Mouse (Mus musculus): ENCODE data around the gene Epha1. TPM values are rescaled to one million over a fixed set of nuclear protein-coding genes. Genes with fewer than 3 reads are reported as not detected.

Epha1 gene
- polyA plus RNA-seq, 1 experiment from 2014 or later: 0.25 TPM

- Histone ChIP-seq H3K27ac (ENCODE audit: low read depth, low read length) (no peak overlapping the region), H3K4me1 (ENCODE audit: control insufficient read depth, insufficient read depth, low read depth, low read length) (peaks cover 2% of the 10 kb centered on the region; the same call in 1 of the 2 replicates), H3K27me3 (replicated peaks; ENCODE audit: control insufficient read depth, insufficient read depth, low read length) (no peaks in the 10 kb centered on the region), H3K9ac (ENCODE audit: low read depth, low read length) (no peak overlapping the region), H3K4me2 (ENCODE audit: low read length) (no peak overlapping the region), H3K4me3 (ENCODE audit: low read length) (no peak overlapping the region), H3K9me3 (ENCODE audit: control insufficient read depth, low read length) (no peaks in the 10 kb centered on the region), H3K36me3 (ENCODE audit: control insufficient read depth, insufficient read depth, low read length) (peaks cover 5% of the 10 kb centered on the region)
- no peak for ATAC-seq
- WGBS: 93% methylated on average over 15 of the region's 15 CpGs
These were observed 8.5 kb downstream of the Epha1 start for GRCm38 (mm10) chr6:42364607-42365006.

- Histone ChIP-seq H3K4me1 (ENCODE audit: control insufficient read depth, insufficient read depth, low read depth, low read length) (peaks cover 2% of the 10 kb centered on the region; the same call in 1 of the 2 replicates), H3K9me3 (ENCODE audit: control insufficient read depth, low read length) (no peaks in the 10 kb centered on the region), H3K27ac (ENCODE audit: low read depth, low read length) (no peak overlapping the region), H3K4me2 (ENCODE audit: low read length) (no peak overlapping the region), H3K4me3 (ENCODE audit: low read length) (no peak overlapping the region), H3K27me3 (replicated peaks; ENCODE audit: control insufficient read depth, insufficient read depth, low read length) (no peaks in the 10 kb centered on the region), H3K9ac (ENCODE audit: low read depth, low read length) (no peak overlapping the region), H3K36me3 (ENCODE audit: control insufficient read depth, insufficient read depth, low read length) (peaks cover 8% of the 10 kb centered on the region)
- WGBS: 91% methylated on average over 4 of the region's 4 CpGs
- ATAC-seq: no peak
These were observed 9.0 kb downstream of the Epha1 start for GRCm38 (mm10) chr6:42364066-42364465.

GRCm38 (mm10) chr6:42362974-42363373, 10.1 kb downstream of the Epha1 start:
- peaks cover 13% of the 10 kb centered on the region for H3K36me3 ChIP-seq (ENCODE audit: control insufficient read depth, insufficient read depth, low read length)
- H3K4me3 ChIP-seq (ENCODE audit: low read length): no peak overlapping the region
- ATAC-seq: peak; percentile 24; the same call in 1 of the 2 replicates
- H3K4me1 ChIP-seq (ENCODE audit: control insufficient read depth, insufficient read depth, low read depth, low read length): peaks cover 2% of the 10 kb centered on the region; the same call in 1 of the 2 replicates
- 48% methylated on average over 3 of the region's 3 CpGs for WGBS
- no peak overlapping the region for H3K9ac ChIP-seq (ENCODE audit: low read depth, low read length)
- no peaks in the 10 kb centered on the region for H3K27me3 ChIP-seq (replicated peaks; ENCODE audit: control insufficient read depth, insufficient read depth, low read length)
- no peak overlapping the region for H3K4me2 ChIP-seq (ENCODE audit: low read length)
- H3K9me3 ChIP-seq (ENCODE audit: control insufficient read depth, low read length): no peaks in the 10 kb centered on the region
- H3K27ac ChIP-seq (ENCODE audit: low read depth, low read length): no peak overlapping the region

- H3K4me3 ChIP-seq (ENCODE audit: low read length): no peak overlapping the region
- peak; percentile 19; the same call in 1 of the 2 replicates for ATAC-seq
- H3K27ac ChIP-seq (ENCODE audit: low read depth, low read length): no peak overlapping the region
- peaks cover 13% of the 10 kb centered on the region for H3K36me3 ChIP-seq (ENCODE audit: control insufficient read depth, insufficient read depth, low read length)
- no peak overlapping the region for H3K9ac ChIP-seq (ENCODE audit: low read depth, low read length)
- WGBS: 88% methylated on average over 1 of the region's 1 CpGs
- no peaks in the 10 kb centered on the region for H3K9me3 ChIP-seq (ENCODE audit: control insufficient read depth, low read length)
- no peak overlapping the region for H3K4me2 ChIP-seq (ENCODE audit: low read length)
- H3K27me3 ChIP-seq (replicated peaks; ENCODE audit: control insufficient read depth, insufficient read depth, low read length): no peaks in the 10 kb centered on the region
- peaks cover 2% of the 10 kb centered on the region; the same call in 1 of the 2 replicates for H3K4me1 ChIP-seq (ENCODE audit: control insufficient read depth, insufficient read depth, low read depth, low read length)
These were observed 10.6 kb downstream of the Epha1 start for GRCm38 (mm10) chr6:42362497-42362896.

GRCm38 (mm10) chr6:42362074-42362473, 11.0 kb downstream of the Epha1 start:
- 58% methylated on average over 1 of the region's 1 CpGs for WGBS
- Histone ChIP-seq H3K27me3 (replicated peaks; ENCODE audit: control insufficient read depth, insufficient read depth, low read length) (no peaks in the 10 kb centered on the region), H3K36me3 (ENCODE audit: control insufficient read depth, insufficient read depth, low read length) (peaks cover 13% of the 10 kb centered on the region)

GRCm38 (mm10) chr6:42361041-42361895, 11.8 kb downstream of the Epha1 start:
- H3K9me3 ChIP-seq (ENCODE audit: control insufficient read depth, low read length): no peaks in the 10 kb centered on the region
- peaks cover 19% of the 10 kb centered on the region for H3K36me3 ChIP-seq (ENCODE audit: control insufficient read depth, insufficient read depth, low read length)
- no peak overlapping the region for H3K27ac ChIP-seq (ENCODE audit: low read depth, low read length)
- no peak for ATAC-seq
- peaks cover 2% of the 10 kb centered on the region; the same call in 1 of the 2 replicates for H3K4me1 ChIP-seq (ENCODE audit: control insufficient read depth, insufficient read depth, low read depth, low read length)
- WGBS: 94% methylated on average over 13 of the region's 13 CpGs
- H3K27me3 ChIP-seq (replicated peaks; ENCODE audit: control insufficient read depth, insufficient read depth, low read length): no peaks in the 10 kb centered on the region
- no peak overlapping the region for H3K4me3 ChIP-seq (ENCODE audit: low read length)
- H3K4me2 ChIP-seq (ENCODE audit: low read length): no peak overlapping the region
- no peak overlapping the region for H3K9ac ChIP-seq (ENCODE audit: low read depth, low read length)

More at GRCm38 (mm10) chr6:42362074-42362473, 11.0 kb downstream of the Epha1 start:
- H3K4me1 ChIP-seq (ENCODE audit: control insufficient read depth, insufficient read depth, low read depth, low read length): peaks cover 2% of the 10 kb centered on the region; the same call in 1 of the 2 replicates
- H3K27ac ChIP-seq (ENCODE audit: low read depth, low read length): no peak overlapping the region
- no peaks in the 10 kb centered on the region for H3K9me3 ChIP-seq (ENCODE audit: control insufficient read depth, low read length)
- ATAC-seq: no peak
- H3K4me3 ChIP-seq (ENCODE audit: low read length): no peak overlapping the region
- H3K4me2 ChIP-seq (ENCODE audit: low read length): no peak overlapping the region
- no peak overlapping the region for H3K9ac ChIP-seq (ENCODE audit: low read depth, low read length)

GRCm38 (mm10) chr6:42360231-42360840, 12.7 kb downstream of the Epha1 start:
- Histone ChIP-seq H3K36me3 (ENCODE audit: control insufficient read depth, insufficient read depth, low read length) (peaks cover 22% of the 10 kb centered on the region), H3K4me2 (ENCODE audit: low read length) (no peak overlapping the region), H3K27ac (ENCODE audit: low read depth, low read length) (no peak overlapping the region), H3K27me3 (replicated peaks; ENCODE audit: control insufficient read depth, insufficient read depth, low read length) (no peaks in the 10 kb centered on the region), H3K4me1 (ENCODE audit: control insufficient read depth, insufficient read depth, low read depth, low read length) (peaks cover 2% of the 10 kb centered on the region; the same call in 1 of the 2 replicates), H3K9me3 (ENCODE audit: control insufficient read depth, low read length) (no peaks in the 10 kb centered on the region), H3K4me3 (ENCODE audit: low read length) (no peak overlapping the region), H3K9ac (ENCODE audit: low read depth, low read length) (no peak overlapping the region)
- 88% methylated on average over 6 of the region's 6 CpGs for WGBS
- no peak for ATAC-seq

GRCm38 (mm10) chr6:42359364-42360147, 13.5 kb downstream of the Epha1 start:
- Histone ChIP-seq H3K4me3 (ENCODE audit: low read length) (no peak overlapping the region), H3K9me3 (ENCODE audit: control insufficient read depth, low read length) (no peaks in the 10 kb centered on the region), H3K27me3 (replicated peaks; ENCODE audit: control insufficient read depth, insufficient read depth, low read length) (no peaks in the 10 kb centered on the region), H3K4me2 (ENCODE audit: low read length) (no peak overlapping the region), H3K27ac (ENCODE audit: low read depth, low read length) (no peak overlapping the region), H3K36me3 (ENCODE audit: control insufficient read depth, insufficient read depth, low read length) (peaks cover 22% of the 10 kb centered on the region), H3K4me1 (ENCODE audit: control insufficient read depth, insufficient read depth, low read depth, low read length) (peaks cover 2% of the 10 kb centered on the region; the same call in 1 of the 2 replicates), H3K9ac (ENCODE audit: low read depth, low read length) (no peak overlapping the region)
- ATAC-seq: no peak
- 78% methylated on average over 9 of the region's 9 CpGs for WGBS

All from hindbrain, embryonic 16.5 days (tissue).